Mouse (Mus musculus) retina, postnatal 7 days (tissue): ENCODE results near the gene Tpst2.

Experiments
- DNase-seq: peaks from one replicate; pipeline ENCODE4 v3.0.0-alpha.2; 2012; ENCODE audit warnings: low read depth, low spot score

The Tpst2 gene

DNA sequence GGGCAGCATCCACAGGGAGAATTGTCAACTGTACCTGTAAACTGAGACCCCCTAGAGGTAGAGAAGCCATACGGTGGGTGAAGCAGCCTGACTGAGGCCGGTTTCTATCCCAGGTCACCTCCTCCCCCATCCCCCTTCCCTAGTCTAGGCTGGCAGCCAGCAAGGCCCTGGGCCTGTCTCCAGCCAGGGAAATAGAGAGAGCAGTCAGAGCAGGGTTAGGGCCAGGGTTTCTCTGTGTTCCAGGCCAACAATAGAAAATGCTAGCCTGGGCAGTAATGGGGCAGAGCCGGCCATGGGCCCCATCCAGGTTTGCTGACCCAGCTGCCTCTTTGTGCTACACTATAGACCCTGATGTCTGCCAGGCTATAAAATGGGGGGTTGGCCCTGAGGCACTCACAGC, 21.1 kb upstream of the Tpst2 start, which contains the start of gene Crybb1:
Gene Crybb1, plus strand, starts transcription at position 390 of the 400 bp plus-strand sequence.
- no peak for DNase-seq

DNA sequence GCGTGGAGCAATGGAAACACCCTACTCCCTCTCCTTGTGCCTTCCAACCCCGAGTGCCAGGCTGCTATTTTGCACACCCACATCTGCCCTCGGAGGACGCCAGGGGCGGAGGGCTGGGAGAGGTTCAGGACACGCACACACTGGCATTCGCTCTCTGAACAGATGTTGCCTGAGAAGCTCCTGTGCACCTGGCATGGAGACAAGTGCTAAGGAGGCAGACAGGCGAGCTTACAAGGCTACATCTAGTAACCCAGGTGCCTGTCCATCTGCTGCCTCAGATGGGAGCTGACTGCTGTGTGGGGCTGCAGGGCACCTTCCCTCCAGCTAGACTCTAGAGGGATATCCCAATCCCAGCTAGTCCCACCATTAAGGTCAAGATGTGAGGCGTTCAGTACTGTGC, 20.0 kb upstream of the Tpst2 start:
- no peak for DNase-seq

DNA sequence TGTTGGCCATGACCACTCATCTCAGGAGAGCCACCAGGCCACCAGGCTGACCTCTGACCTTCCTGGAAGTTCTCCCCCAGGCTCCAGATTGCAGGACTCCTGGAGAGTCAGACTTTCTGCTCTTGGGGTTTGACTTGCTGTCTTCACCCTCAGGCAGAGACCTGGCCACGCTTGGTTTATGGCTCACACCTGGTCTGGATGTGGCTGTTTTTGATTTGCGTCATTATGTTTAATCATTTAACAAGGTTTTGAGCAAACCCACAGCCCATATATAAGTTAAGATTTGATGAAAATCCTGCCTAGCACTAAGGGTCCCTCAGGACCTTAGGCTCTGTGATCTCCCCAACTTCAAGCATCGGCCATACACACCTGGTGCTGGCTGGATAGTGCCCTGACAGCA, 18.6 kb upstream of the Tpst2 start:
- no peak for DNase-seq

DNA sequence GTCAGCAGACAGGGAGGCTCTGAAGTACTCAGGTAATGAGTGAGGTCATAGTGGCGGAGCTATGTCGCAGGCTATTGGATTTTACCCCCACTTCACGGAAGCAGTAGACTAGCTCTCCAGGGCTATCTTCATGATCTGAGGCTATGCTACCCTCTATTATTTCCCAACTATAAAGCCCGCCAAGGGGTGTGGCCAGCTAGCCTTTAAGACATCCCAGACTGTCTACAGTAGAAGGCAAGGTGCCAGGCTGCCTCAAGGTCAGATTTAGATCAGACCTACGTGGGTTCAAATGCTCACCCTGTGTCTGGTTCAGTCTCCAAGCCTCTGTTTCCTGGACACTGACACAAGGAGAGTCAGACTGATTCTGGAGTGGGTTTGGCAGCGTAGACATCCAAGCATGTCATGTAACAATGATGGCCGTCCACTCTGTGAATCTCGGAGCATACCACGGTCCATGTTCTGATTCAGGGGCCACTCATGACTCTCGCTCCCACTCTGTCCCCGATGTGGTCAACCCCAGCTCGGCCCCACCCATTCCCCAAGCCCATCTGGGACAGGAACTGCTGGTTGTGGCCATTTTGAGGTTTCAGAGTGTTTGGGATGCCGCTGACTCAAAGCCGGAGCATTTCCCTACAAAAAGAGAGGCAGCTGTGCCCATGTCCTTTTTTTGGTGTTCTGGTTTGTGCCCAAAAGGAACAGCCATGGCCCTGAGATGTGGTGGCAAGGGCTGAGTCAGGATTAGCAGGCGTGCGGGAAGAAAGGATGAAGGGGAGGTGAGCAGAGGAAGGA, 16.4 kb upstream of the Tpst2 start:
- DNase-seq, result no peak

DNA sequence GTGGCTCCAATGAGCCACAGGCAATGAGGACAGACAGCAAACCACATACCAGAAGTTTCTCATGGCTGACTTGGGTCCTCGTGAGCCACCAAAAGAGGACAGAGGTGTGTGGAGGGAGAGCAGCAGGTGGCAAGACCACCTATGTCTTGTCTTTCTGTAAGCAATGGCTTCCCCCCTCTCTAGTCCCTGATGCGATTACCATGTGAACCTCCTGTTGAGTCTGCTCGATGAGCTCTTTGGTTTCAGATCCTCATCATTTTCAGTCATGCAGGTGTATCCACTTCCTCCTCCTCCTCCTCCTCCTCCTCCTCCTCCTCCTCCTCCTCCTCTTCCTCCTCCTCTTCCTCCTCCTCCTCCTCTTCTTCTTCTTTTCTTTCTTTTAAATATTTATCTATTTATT, 15.7 kb upstream of the Tpst2 start:
- DNase-seq, result no peak

DNA sequence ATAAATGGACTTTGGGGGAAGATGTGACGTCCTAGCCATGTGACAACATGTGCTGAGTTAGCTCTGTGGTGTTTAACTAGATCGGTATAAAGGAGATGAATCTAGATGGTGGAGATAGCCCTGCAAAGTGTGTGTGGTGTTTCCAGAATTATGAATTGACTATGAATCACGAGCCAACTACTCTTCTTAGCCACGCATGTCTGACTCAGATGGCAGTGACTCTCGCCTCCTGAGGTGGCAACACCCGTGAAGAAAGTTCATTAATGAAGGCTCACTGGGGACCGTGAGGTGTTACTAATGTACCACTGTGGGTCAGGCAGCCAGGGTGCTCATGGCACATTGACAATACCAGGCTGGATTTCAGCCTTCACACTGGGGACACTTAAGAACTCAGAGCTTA, 12.4 kb upstream of the Tpst2 start:
- no peak for DNase-seq

DNA sequence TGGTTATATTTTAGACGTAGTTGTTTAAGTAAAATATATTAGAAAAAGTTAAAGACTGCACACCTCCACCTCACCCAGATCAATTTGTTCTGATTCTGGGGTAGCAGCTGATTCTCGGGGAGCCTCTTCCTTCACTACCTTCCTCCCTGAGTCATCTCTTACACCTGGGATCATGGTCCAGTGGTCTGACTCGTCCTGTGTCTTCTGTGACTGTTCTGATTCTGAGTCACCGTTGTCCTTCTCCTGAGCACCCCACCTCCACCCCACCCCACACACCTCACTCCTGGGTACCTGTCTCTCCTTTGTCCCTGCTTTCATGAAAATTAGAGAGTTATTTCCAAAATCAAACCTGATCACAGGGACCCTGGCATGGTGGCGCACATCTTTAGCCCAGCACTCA, 11.4 kb upstream of the Tpst2 start:
- DNase-seq, result no peak

DNA sequence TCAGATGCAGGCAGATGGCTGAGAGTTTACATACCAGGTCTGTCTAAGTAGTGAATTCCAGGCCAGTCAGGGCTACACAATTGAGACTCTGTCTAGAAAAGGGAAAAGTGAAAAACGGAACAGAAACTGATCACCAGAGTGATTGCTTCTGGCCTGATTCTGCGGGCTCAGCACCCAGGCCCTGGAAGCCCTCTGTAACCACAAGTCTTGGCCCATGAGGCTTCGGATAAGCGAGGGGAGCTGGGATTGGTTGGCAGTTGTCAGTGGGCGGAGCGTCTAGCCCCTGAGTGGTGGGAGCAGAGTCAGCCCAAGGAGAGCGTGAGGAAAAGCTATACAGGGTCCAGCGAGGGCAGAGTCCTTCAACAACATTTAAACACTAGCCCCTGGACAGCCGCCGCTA, 11.0 kb upstream of the Tpst2 start:
- no peak for DNase-seq

DNA sequence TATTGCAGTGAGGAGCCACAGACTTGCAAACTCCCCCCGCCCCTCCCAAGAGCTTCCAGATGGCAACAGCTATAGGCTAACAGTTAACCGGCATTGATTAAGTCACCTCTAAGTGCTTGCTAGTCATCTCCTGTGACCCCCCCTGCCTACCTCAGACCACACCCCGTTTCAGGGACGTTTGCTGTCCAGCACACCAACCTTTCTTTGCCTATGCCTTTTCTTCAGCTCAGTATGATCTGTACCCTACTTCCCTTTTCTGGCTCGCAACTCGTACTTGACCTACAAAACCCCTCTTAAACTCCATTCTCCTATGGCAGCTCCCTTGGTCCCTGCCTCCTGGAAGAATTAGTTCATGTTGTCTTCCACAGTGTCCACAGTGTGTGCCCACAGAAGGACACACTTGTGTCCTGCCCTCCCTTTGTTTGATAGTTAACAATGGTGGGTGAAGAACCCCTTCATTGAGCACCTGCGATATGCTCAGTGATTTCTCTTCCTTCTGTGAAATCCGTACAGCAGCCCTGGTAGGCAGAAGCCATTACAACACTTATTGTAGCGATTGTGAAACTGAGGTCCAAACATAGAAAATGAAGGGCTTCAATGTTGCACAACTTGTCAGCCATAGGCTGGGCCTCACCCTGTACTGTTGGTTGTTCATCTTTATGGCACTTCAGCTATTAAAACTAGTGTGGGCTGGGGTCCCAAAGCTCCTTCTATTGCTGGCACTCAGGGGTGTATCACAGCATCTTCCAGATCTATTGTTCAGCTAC, 10.3 kb upstream of the Tpst2 start:
- DNase-seq, result no peak

DNA sequence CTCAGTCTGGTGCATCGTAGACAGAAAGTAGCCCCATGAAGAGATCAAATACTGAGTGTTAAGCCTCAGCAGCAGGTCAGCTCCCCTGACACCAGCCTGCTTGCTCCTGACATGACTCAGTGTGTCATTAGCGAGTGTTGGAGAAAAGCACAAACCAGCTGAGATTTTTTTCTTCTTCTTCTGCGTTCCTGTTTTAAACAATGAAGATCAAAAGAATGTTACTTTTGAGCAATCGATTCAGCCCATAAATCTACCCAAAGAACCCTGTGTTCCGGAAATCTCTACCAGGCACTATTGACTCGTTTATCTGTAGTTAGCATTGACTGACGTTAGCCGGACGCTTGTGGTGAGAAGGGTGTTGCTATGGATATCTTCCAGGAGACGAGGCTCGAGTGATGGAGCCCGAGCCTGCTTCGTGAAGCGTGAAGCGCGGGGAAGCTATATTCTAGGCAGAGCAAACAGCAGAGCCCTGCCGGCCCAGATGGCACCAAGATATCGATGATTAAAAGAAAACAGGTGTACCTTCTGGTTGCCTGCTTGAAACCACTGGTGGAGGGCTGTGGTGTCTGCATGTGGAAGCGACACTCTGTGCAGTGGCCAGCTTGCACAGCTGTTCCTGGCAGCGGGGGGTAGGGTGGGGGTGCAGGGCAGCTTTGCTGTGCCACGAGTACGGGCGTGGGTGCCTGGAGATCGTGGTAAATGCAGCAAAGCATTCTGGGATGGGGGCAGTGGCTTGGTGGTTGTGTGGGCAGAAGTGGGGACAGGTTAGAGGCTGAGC, 5.5 kb upstream of the Tpst2 start:
- DNase-seq, result no peak

DNA sequence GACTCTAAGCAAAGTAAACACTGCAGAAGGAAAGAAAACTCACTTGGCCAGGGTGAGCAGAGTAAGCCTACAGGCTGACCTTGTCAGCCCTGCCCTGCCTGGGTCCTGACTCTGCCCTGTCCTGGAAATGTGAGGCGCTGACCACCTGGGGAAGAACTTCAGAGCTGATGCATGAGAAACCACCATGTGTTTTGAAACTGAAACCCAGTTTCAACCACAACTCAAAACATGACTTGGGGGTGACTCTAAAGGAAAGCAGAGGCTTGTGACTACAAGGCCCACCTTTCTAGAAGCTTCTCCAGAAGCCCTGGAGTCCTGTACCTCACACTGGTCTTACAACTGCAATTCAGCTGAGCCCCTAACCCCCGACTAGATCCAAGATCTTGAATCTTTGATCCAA, 3.6 kb upstream of the Tpst2 start:
- DNase-seq, result no peak

DNA sequence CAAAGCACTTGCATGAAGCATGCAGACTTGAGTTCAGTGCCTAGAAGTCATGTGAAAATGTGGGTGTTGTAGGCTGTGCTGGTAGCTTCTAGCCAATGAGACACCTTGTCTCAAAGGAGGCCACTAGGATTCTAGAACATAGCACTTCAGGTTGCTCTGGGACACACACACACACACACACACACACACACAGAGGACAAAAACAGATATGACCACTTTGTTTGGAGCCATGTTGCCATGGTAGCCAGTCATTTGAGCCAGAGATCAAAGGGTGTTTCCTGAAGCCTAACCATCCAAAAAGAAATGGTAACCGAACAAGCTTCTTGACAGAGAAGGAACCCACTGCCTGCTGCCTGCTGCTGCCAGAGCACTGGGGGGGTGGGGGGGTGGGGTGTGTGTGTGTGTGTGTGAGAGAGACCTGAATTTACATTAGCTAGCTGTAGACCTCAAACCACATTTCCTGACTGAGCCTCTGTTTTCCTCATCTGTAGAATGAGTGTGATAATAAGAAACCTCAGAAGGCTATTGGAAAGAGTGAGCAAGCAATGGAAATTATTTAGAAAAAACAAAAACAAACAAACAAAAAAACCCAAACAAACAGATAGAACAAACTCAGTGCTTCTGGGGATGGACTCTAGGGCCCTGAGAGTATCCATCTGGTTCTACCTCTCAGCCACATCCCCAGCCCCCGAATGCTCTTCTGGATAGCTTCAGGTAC, 2.6 kb upstream of the Tpst2 start:
- no peak for DNase-seq

DNA sequence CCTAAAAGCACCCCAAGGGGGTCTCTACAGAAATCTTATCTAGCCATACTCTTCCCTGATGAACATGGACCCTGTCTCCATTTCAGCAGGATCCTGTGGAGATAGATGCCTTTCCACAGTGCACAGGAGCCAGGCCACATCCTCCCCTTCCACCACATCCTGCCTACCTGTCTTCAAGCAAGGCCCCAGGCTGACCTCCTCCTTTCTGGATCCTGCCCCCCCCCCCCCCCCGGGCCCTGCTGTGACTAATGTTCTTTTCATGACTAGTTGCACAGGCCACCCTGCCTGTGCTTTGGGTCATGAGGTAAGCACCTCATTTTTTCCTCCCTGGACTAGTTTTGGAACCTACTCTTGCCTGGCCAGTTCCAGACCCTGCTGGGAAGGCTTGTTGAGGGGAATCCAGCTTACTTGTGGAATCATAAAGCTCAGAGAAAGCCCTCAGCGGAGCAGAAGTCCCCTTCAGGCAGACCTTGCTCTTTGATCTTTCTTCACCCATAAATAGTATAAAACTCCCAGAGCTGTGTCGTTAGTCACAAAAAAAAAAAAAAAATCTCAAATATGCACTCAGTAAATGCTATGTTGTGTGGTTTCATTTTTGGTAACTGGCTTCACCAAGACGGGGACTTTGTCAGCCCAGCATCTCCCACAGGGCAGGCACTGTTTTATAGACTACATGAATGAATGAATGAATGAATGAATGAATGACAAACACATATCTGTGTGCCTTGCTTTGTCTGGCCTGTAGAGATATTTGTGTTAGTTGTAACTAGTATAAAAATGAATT, 1.3 kb upstream of the Tpst2 start:
- no peak for DNase-seq

DNA sequence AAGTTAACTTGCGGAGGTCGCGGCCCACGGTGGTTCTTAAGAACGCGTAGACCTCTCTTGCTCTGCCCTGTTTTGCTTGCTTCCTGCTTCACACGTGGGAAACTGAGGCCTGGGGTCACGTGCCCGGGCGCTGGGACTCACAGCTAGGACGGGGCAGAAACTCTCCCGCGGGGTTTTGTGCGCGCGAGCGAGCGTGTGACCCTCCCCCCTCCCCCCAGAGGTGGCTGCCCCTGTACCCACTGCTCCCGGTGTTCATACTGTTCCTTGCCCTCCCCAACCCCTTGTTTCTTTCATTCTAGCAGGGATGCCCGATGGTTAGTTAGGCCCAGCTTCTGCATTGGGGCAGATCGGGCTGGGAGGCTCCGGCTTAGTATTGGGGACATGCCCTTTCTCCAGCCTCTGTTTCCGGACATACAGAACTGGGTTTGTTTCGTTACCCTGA, 437 bp downstream of the Tpst2 start:
- no peak for DNase-seq

DNA sequence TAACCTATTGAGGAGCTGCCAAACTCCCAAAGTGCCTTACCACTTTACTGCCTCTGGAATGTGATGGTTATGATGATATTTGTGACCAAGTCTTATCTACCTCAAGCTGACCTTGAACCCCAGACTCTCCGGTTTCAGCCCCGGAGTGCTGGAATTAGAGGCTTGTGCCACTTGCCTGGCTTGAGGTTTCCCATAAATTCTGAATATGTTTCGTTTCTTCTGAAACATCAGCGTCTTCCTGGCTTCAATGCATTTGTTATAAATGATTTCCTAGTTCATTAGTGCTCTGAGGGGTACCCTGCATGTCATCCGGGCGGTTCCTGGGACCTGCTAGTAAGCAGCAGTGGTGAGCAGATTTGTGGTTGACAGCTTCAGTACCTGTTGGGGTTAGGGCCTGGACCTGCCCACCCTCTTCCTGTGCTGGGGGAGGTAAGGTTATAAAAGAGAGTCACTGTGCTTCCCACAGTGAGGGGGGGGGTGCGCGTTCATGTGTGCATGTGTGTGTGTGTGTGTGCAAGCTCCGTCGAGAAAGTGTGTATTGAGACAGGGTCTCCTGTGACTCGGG, 1.5 kb downstream of the Tpst2 start:
- no peak for DNase-seq

DNA sequence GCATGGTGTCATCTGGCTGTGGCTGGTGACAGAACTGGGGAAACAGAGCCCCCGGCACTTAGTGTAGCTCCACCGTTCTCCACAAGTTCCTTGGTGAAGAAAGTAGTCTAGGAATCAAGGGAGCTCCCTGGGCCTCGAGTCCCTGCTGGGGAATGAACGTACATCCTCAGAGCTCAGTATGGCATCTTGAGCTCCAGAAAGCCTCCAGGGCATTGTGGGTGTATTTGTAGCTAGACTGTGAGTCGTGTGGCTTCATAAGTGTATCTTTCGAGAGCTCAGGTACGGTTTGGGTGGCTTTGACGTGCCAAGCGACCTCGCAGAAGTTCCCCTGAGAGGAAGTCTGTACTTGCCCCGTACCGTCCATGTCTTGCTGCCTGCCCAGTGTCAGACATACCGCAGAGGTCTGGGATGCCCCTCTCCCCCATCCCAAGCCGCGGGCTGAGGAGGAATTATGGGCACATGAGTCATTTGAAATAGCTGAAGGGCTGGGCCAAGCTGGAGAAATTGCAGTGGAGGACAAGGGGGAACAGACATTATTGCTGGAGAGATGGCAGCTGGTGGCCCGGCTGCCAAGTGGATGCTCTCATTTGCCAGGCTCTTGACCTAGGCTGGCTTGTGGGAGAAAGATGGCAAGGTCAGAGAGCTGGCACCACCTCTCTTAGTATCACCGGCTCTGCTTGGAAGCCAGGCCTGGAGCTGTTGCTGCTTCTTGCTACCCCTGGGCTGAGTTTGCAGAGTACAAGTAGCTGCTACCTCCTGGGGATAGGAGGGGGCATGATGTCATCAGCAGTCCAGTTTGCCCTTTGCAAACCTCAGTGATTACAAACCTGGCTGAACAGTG, 2.9 kb downstream of the Tpst2 start:
- DNase-seq, result no peak

DNA sequence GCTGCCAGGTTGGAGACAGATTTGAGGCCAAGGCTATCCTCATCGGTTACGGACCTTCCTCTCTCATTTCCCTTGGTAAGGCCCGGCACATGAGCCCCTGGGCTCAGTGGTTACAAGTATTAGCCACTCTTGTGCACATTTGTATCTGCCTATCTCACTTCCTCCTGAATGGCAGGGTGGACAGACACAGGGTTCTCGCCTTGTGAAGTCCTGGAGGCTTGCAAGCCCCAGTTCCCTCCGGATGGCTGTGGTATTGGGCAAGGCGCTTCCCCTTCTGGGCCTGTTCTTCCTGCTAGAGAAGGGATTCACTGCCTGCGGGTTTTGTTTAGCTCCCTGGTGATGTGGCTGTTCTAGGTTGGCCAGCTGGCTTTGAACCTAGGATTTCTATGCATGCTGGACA, 3.7 kb downstream of the Tpst2 start:
- DNase-seq, result no peak

DNA sequence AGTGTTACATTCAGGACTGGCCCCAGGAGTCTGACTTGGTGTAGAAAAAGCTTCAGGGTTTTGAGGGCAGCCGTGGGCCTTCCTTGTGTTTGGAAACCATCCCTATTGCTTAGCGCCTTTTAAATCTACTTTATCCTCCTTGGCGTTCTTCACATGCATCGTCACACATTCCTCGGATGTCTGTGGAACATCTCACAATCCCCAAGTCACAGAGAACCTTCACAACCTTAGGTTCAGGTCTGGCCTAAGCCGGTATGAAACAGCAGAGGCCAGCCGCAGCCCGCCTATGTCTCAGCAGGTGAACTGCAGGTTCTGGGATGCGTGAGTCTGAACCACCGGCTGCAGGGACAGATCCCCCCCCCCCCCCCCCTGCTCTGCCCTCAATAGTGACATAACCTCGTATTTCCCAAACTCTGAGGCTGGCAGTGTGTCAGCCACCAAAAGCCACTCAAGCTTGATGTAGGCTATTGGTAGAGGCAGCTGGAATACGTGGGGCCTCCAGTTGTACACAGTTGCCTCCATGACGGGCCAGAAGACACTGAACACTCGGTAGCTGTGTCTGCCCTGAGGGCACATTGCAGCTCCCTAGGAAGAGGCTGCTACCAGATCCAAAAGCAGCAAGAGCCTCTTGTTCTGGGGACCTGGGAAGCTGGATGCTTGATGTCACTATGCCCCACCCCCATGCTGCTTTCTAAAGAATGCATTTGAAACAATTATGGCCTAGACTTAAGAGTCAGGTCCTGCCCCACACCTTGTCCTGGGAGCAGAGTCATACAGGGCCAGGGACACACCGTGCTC, 4.6 kb downstream of the Tpst2 start:
- DNase-seq, result no peak

DNA sequence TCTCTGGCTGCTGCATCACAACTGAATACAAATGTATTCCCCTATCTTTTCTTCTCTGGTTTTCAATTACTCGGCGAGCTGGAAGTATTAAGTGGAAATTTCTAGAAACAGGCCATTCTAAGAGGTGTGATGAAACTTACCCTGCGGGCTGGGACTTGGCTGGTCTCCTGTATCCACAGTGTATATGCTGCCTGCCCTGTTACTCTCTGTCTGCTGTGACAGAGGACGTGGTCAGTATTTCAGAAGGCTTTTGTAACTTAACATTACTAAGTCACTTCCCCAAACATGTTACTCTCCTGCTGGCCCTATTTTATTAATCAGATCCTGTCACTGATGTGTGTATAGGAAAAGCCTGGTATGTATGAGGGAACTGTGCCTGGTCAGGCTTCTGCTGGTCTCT, 5.2 kb downstream of the Tpst2 start:
- no peak for DNase-seq
